Mouse (Mus musculus) kidney, postnatal 4 days (tissue): ENCODE data around the gene Qpctl.

Experiments
- DNase-seq, 2 experiments: peaks; one replicate each; pipeline ENCODE4 v3.0.0; 2021; ENCODE audit warnings: mixed read lengths in 2 of 2

Gene Qpctl

GRCm38 (mm10) chr7:19148875-19149541 is at the start of gene Qpctl:
TSS of gene Qpctl (minus strand) at chr7:19149291.
- DNase-seq, result peak; percentile 98 to 99

DNA sequence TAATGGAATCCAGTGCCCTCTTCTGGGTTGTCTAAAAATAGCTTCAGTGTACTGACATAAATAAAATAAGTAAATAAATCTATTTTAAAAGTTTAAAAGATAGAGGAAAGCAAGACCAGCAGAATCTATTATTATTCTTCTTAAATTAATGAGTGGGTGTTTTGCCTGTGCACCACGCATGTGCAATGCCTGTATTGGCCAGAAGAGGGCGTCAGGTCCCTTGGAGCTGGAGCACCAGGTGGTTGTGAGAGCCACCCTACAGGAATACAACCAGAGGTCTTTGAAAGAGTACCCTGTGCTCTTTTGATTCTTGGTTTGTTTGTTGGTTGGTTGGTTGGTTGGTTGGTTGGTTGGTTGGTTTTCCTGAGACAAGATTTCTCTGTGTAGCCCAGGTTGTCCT is 48.9 kb upstream of the Qpctl start:
- peak; percentile 63 to 65 for DNase-seq

DNA sequence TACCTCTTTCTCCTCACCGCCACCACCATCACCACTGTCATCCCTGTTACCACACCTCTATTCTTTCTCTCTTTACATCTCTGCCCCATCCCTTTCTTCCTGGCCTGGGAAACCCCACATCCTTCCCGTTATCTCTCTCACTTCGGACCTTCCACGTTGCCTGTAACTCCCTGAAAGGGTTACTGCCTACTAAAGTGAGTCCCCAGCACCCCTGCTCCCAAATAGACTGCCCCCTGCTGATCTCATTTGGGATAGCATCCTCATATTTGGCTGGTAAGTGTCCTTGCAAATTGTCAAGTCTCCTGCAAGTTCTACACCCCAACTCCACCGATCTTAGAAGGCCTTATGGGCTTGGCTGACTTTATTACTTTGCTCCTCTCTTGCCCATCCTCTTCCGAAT is 47.6 kb upstream of the Qpctl start:
- DNase-seq, result peak; percentile 46 to 55

GRCm38 (mm10) chr7:19194676-19195075 is 45.6 kb upstream of the Qpctl start:
- peak in 1 of 2 experiments; percentile 29 for DNase-seq

- peak; percentile 64 to 70 for DNase-seq
Observed at GRCm38 (mm10) chr7:19184758-19185157, 35.7 kb upstream of the Qpctl start.

GRCm38 (mm10) chr7:19184250-19184649 is 35.2 kb upstream of the Qpctl start:
- no peak for DNase-seq

GRCm38 (mm10) chr7:19180862-19181429 is 31.9 kb upstream of the Qpctl start:
- peak; percentile 74 to 85 for DNase-seq

DNA sequence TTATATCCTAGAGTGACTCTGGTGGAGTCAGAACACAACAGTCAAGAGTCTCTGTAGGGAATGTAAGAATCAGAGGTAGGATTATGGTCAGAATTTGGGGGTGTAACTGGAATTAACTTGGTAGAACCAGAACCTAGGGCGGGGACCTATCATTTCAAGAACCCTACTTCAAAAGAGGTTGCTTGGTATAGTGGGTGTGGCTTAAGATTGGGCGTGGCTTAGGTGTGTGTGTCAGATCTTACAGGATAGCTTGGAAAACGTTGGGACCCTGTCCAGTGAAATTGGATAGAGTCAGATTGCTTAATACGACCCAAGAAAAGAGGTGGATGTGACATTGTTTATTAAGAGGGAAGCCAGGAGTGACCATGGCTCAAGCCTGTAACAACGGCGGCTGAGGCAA is 30.8 kb upstream of the Qpctl start:
- no peak for DNase-seq

GRCm38 (mm10) chr7:19179173-19179572 is 30.1 kb upstream of the Qpctl start:
- DNase-seq, result peak; percentile 79 to 87

GRCm38 (mm10) chr7:19178443-19179092 is 29.5 kb upstream of the Qpctl start:
- DNase-seq, result peak; percentile 86 to 88

DNA sequence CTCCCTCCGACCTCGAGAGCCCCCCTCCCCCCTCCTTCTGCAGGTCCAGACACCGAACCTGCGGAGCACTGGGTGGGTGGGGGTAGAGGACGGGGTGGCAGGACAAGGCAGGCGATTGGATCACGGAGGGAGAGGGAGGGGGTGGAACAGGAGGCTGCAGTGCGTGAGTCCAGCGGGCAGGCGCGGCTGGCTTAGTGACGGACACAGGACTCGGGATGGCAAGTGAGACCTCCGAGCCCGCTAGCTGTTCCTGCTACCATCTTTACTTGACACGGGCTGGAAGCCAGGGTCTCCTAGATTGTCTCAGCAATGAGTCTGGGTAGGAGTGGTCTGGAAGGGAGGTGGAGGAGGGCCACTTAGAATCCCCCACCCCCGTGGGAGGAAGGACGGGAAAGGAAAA is 28.9 kb upstream of the Qpctl start:
- no peak for DNase-seq

DNA sequence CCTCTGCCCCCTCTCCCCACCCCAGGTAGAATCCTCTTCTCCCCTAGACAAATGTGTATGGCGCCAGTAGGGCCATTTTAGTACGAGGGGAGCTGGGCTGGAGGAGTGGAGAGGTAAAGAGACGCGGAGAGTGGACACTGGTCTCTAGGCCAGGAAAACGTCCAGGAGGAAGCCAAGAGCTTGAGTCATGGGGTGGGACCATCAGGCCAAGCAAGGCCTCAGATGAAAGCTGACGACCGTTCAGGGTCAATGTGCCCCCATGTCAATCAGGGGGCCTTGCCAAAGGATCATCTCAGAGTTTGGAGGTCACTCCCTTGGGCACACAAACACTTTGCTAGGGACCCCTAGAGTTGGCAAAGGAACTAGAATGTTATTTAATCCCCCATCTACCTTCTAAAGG is 28.1 kb upstream of the Qpctl start:
- no peak for DNase-seq

GRCm38 (mm10) chr7:19176516-19176947 is 27.4 kb upstream of the Qpctl start:
- no peak for DNase-seq

DNA sequence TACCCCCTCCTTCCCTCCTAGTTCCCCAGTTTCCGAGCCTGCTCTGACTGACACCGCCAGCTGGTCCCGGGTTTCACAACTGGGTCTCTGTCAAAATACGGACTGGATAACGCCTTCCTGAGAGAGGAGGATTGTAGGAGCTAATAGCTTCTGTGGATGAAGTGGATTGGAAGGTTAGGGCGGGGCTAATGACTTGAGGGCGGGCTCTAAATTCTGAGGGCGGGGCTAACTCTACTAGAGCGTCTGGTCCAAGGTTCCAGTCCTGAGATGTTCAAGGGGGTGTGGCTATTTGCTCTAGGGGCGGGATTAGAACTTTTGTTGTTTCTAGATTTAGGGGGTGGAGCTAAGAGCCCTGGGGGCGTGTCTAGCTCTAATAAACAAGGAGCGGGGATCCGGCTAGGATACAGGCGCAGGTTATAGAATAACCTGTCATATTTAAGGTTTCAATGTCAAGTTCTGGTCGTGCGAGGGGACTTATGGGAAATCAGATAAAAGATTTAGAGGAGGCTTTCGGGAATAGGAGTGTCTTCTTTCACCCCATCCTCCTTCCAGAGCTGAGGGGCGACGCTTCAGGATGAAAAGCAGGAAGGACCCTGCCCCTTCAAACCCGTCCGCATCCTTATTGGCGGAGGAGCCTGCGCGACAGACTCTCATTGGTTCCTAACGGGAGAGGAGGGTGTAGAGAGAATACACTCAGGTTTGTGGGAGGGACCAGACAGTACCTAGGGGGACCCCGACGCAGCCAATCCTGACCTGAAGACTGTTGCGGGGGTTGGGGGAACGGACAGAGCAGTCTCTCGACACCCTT is 26.8 kb upstream of the Qpctl start, which contains the start of gene Eml2:
Gene Eml2, plus strand, starts transcription at position 714 of the 808 bp plus-strand sequence.
- DNase-seq, result peak; percentile 59 to 70

DNA sequence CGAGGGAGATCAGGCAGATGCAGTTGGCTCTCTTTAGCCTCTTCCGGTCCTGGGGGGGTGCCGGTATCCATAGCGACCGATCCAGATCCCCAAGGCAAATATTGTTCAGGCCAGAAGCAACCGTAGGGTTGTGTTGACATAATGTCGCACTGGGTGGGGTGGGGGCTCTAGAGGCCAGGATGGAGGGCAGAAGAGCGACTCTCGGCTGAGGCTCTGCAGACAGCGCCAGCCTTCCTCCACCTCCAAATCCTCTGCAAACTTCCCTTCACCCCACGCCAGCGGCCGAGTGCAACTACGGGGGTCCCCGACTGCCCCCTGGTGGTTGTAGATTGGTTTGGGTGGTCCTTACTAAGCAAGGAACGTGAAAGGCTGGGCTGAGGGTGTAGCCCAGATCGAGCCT is 23.8 kb upstream of the Qpctl start:
- peak; percentile 96 for DNase-seq

- no peak for DNase-seq
Observed at GRCm38 (mm10) chr7:19171831-19172230, 22.7 kb upstream of the Qpctl start.

DNA sequence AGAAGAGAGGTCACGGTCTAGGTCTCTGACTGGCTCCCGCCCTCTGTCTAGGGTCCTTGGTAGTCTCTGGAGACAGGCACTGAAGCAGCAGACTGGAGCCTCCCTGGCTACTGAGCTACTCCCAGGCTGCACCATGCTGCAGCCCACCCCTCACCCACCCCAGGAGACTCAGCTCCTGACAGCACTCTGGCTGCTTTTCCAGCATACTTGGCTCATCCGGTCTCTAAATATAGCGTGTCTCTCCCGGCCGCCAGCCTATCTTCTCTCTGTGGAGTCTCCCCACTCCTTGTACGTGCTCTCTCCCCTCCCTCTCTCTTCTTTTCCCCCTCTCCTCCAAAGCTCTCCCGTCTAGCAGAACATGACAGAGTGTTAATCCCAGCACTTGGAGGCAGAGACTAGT is 21.1 kb upstream of the Qpctl start:
- peak; percentile 44 to 61 for DNase-seq

DNA sequence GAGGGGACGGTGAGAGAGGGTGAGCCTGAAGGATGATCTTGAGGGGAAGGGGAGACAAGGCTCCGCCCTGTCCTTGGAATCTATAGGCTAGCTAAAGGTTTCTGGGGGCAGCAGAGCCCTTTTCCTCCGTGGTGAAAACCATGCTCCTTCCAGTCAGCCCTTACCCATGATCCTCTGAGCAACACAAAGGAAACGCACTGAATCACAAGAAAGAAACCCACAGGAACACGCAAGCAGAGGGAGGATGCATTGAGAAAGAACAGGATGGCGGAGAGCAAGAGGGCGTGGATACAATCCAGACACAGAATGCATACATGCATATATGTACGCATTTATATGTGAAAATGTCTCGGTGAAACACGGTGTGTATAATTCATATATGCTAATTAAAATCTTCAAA is 20.4 kb upstream of the Qpctl start:
- no peak for DNase-seq

- DNase-seq, result no peak
Observed at GRCm38 (mm10) chr7:19166990-19167389, 17.9 kb upstream of the Qpctl start.

- peak in 1 of 2 experiments; percentile 44 for DNase-seq
Observed at GRCm38 (mm10) chr7:19165656-19166423, 16.7 kb upstream of the Qpctl start, which contains the start of gene Gipr. TSS of gene Gipr (minus strand) at chr7:19166127.

DNA sequence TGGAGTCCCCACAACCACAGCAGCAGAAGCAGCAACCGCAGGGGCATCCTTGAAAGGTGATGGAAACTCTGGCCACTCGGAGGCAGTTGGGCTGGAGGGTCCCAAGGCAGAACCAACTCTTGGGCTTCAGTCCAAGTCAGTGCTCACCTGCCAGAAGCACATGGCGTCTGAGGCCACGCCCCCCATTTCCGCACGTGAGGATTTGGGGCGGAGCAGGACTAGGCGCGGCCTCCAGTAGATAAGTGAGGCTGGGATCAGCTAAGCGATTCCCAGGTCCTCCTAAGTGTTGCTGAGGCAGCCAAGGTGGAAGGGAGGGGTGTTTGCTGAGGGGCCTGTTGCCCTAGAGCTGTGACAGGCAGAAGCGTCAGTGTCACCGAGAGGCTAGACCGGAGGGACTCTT is 15.9 kb upstream of the Qpctl start:
- peak in 1 of 2 experiments; percentile 58 for DNase-seq

- DNase-seq, result peak; percentile 73 to 81
Observed at GRCm38 (mm10) chr7:19164189-19164588, 15.1 kb upstream of the Qpctl start.
